Mouse (Mus musculus): ENCODE measurements around the gene Olfr153.
"Not testable (repeated sequence)": the region's sequence is repeated elsewhere in the genome, so short reads cannot be mapped to it uniquely, and the experiment has no call there.

Gene Olfr153

GRCm38 (mm10) chr2:87531496-87531895 lies at the start of gene Olfr153:
TSS of gene Olfr153 (plus strand) at chr2:87531796.
- DNase-seq, result no peak

- no peak for DNase-seq
Observed at GRCm38 (mm10) chr2:87482276-87482675, 49.3 kb upstream of the Olfr153 start.

- not testable (repeated sequence) for DNase-seq
Observed at GRCm38 (mm10) chr2:87496993-87497392, 34.6 kb upstream of the Olfr153 start, which contains the start of gene Pramel7. TSS of gene Pramel7 (minus strand) at chr2:87497093.

GRCm38 (mm10) chr2:87506265-87506664 lies 25.3 kb upstream of the Olfr153 start, which contains the start of gene Pramel6:
TSS of gene Pramel6 (plus strand) at chr2:87506565.
- DNase-seq, result no peak

- no peak for DNase-seq
Observed at GRCm38 (mm10) chr2:87515046-87515445, 16.6 kb upstream of the Olfr153 start.

GRCm38 (mm10) chr2:87515457-87516060 lies 16.0 kb upstream of the Olfr153 start:
- DNase-seq, result no peak

- DNase-seq, result no peak
Observed at GRCm38 (mm10) chr2:87516581-87516980, 15.0 kb upstream of the Olfr153 start.

GRCm38 (mm10) chr2:87520651-87521050 lies 10.9 kb upstream of the Olfr153 start:
- DNase-seq, result no peak

- peak in 1 of 2 experiments; percentile 9 for DNase-seq
Observed at GRCm38 (mm10) chr2:87525899-87526616, 5.5 kb upstream of the Olfr153 start.

- DNase-seq, result no peak
Observed at GRCm38 (mm10) chr2:87534826-87535225, 3.2 kb downstream of the Olfr153 start.

GRCm38 (mm10) chr2:87545442-87545841 lies 13.8 kb downstream of the Olfr153 start, which contains the start of gene Olfr1128:
TSS of gene Olfr1128 (minus strand) at chr2:87545542.
- DNase-seq, result no peak

GRCm38 (mm10) chr2:87573602-87574001 lies 42.0 kb downstream of the Olfr153 start, which contains the start of gene Olfr1129:
TSS of gene Olfr1129 (plus strand) at chr2:87573902.
- not testable (repeated sequence) for DNase-seq

All from cerebellum, postnatal 36 days (tissue).